8 mouse cellular contexts compared by ENCODE assay signal in genomic region chr16:35613851-35614804, GRCm38 (mm10).
DNase-seq lines count a peak whose midpoint lies in the region; ATAC-seq lines count a peak whose summit lies in the region.

No protein-coding gene starts in this region.

- no peaks in the 10 kb centered on the region for H3K4me1 ChIP-seq in liver, embryonic 11.5 days (replicated peaks; ENCODE audit: control insufficient read depth, insufficient read depth, low read length)
- peaks cover 59% of the 10 kb centered on the region for H3K4me1 ChIP-seq in midbrain, embryonic 12.5 days

- DNase-seq in liver, result peak; percentile 6
- no peak for DNase-seq in liver, embryonic 11.5 days (ENCODE audit: low spot score)
- peak; percentile 59 for DNase-seq in cerebellum, adult 9-10 months
- peak; percentile 42 for DNase-seq in gastrocnemius, postnatal 14 days
- DNase-seq in adrenal gland, adult 18-20 months (ENCODE audit: low spot score in 2 of 2), result no peak
- no peak for DNase-seq in spleen, postnatal 4 days (ENCODE audit: low spot score in 2 of 2)
- no peak for DNase-seq in urinary bladder, adult 2 months (ENCODE audit: low spot score)

- H3K4me2 ChIP-seq in liver, embryonic 11.5 days, result no peak overlapping the region
- peak overlapping the region; percentile 36 for H3K4me2 ChIP-seq in midbrain, embryonic 12.5 days (replicated peaks)

- no peaks in the 10 kb centered on the region for H3K27me3 ChIP-seq in liver, embryonic 11.5 days (replicated peaks; ENCODE audit: control insufficient read depth, insufficient read depth, low read length)
- H3K27me3 ChIP-seq in midbrain, embryonic 12.5 days, result no peaks in the 10 kb centered on the region

- intact Hi-C loops in gastrocnemius, postnatal 14 days (cut with DNase I; ENCODE audit: low total_unique reads), result no loop called here

- no peak overlapping the region for H3K4me3 ChIP-seq in liver, embryonic 11.5 days (ENCODE audit: low read depth, low read length)
- H3K4me3 ChIP-seq in midbrain, embryonic 12.5 days, result no peak overlapping the region

- no peak overlapping the region for H3K9ac ChIP-seq in liver, embryonic 11.5 days (ENCODE audit: low read depth, low read length)
- peak overlapping the region; percentile 46; the same call in 1 of the 2 replicates for H3K9ac ChIP-seq in midbrain, embryonic 12.5 days (replicated peaks)

- H3K36me3 ChIP-seq in liver, embryonic 11.5 days (ENCODE audit: control insufficient read depth, insufficient read depth, low read length), result no peaks in the 10 kb centered on the region
- H3K36me3 ChIP-seq in midbrain, embryonic 12.5 days, result 0 out of 2 replicates have a peak, but pooled peaks cover 6% of the 10 kb centered on the region

- H3K9me3 ChIP-seq in liver, embryonic 11.5 days (ENCODE audit: control insufficient read depth, low read length), result no peaks in the 10 kb centered on the region
- no peaks in the 10 kb centered on the region for H3K9me3 ChIP-seq in midbrain, embryonic 12.5 days

- WGBS in liver, embryonic 11.5 days, result 58% methylated on average over 17 of the region's 17 CpGs
- 26% methylated on average over 17 of the region's 17 CpGs for WGBS in midbrain, embryonic 12.5 days

- H3K27ac ChIP-seq in liver, embryonic 11.5 days (ENCODE audit: low read depth, low read length), result no peak overlapping the region
- H3K27ac ChIP-seq in midbrain, embryonic 12.5 days (replicated peaks), result peak overlapping the region; percentile 90

- no peak for ATAC-seq in liver, embryonic 11.5 days (replicated peaks; ENCODE audit: low FRiP score)
- peak; percentile 91 for ATAC-seq in midbrain, embryonic 12.5 days (ENCODE audit: low FRiP score, low read depth)

Comparison
In these comparisons a context has a peak if more than half of its experiments do, and no peak if none do; other contexts are left out.
1. DNase-seq: peak in liver (single experiment), cerebellum, adult 9-10 months (single experiment) and gastrocnemius, postnatal 14 days (single experiment); none in liver, embryonic 11.5 days (single experiment), adrenal gland, adult 18-20 months (0 of 2), spleen, postnatal 4 days (0 of 2) and urinary bladder, adult 2 months (single experiment).